Mouse (Mus musculus): ENCODE results near the gene Pex3. TPM values are rescaled to one million over a fixed set of nuclear protein-coding genes. Genes with fewer than 3 reads are reported as not detected.
A peak's percentile ranks its signal among the peaks of the same experiment; 100 is the strongest.

The Pex3 gene
- polyA plus RNA-seq, 1 experiment from 2014 or later: 28.9 TPM

DNA sequence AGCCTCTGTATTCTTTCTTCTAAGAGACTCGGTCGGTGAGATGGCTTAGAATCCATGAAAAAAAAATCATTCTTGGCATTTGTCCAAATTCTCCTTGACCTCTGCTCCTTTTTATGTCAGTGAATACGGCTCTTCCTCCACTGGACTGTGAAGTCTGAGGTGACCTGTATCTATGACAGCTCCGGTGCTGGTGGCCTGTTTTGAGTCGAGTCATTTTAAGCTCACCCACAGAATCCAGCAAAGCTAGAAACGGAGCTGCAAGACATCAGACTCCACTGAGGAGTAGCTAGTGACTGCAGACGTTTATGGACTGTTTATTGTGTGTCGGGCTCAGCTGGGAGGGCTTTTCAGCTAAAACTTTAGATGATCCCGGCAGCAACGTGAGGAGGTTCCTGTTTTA is 19.1 kb upstream of the Pex3 start:
- no peaks in the 10 kb centered on the region for H3K9me3 ChIP-seq (ENCODE audit: low read length)
- no peak overlapping the region for H3K4me3 ChIP-seq (ENCODE audit: low read length)
- WGBS: 27% methylated on average over 10 of the region's 10 CpGs
- H3K27me3 ChIP-seq (ENCODE audit: insufficient read depth, low read length): no peaks in the 10 kb centered on the region
- H3K4me1 ChIP-seq (ENCODE audit: insufficient read depth, low read length): peaks cover 26% of the 10 kb centered on the region
- H3K27ac ChIP-seq (ENCODE audit: low read length): no peak overlapping the region
- no peaks in the 10 kb centered on the region for H3K36me3 ChIP-seq (ENCODE audit: insufficient read depth, low read length)
- H3K9ac ChIP-seq (replicated peaks; ENCODE audit: low read length): no peak overlapping the region
- ATAC-seq (ENCODE audit: low FRiP score, low TSS enrichment): no peak
- no peak overlapping the region for H3K4me2 ChIP-seq (replicated peaks; ENCODE audit: low read depth, low read length)

DNA sequence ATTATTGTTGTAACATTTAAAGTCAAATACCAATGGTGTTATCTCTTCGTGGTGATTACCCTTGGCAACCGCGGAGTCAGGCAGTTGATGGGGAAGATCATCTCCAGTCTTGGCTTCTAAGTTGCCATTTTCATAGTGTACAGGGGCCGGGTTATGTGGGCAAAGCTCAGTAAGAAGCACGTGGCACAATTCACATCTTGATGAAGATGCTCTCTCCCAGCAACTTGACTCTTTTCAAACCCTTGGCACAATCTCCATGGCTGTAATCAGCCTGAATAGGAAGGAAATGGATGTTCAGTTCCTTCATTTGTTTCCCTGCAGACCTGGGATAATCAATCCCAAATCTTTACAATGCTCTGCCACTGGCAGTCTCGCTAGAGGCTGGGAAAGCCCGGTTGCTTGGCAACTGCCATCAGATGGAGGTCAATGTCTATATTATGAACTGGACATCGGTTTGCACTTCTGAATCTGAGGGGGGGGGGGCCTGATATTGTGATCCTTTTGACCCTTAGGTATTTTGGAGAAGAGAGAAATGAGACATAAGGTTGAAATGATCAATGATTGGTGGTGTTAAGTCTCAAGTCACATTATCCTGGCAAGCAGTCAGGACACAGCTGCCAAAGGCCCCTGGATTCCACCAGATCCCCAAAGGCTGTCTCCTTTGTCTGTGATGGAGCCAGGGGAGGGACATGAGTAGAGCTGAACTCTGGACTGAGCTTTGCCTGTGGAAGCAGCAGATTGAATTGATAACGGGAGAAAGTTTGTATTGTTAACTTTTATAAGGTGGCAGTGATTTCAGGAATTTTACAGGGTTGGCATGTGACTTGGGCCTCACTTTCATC is 18.0 kb upstream of the Pex3 start:
- no peak overlapping the region for H3K4me2 ChIP-seq (replicated peaks; ENCODE audit: low read depth, low read length)
- H3K36me3 ChIP-seq (ENCODE audit: insufficient read depth, low read length): no peaks in the 10 kb centered on the region
- no peak overlapping the region for H3K9ac ChIP-seq (replicated peaks; ENCODE audit: low read length)
- peaks cover 26% of the 10 kb centered on the region for H3K4me1 ChIP-seq (ENCODE audit: insufficient read depth, low read length)
- no peak for ATAC-seq (ENCODE audit: low FRiP score, low TSS enrichment)
- H3K27ac ChIP-seq (ENCODE audit: low read length): no peak overlapping the region
- 80% methylated on average over 9 of the region's 9 CpGs for WGBS
- H3K27me3 ChIP-seq (ENCODE audit: insufficient read depth, low read length): no peaks in the 10 kb centered on the region
- H3K4me3 ChIP-seq (ENCODE audit: low read length): no peak overlapping the region
- H3K9me3 ChIP-seq (ENCODE audit: low read length): no peaks in the 10 kb centered on the region

DNA sequence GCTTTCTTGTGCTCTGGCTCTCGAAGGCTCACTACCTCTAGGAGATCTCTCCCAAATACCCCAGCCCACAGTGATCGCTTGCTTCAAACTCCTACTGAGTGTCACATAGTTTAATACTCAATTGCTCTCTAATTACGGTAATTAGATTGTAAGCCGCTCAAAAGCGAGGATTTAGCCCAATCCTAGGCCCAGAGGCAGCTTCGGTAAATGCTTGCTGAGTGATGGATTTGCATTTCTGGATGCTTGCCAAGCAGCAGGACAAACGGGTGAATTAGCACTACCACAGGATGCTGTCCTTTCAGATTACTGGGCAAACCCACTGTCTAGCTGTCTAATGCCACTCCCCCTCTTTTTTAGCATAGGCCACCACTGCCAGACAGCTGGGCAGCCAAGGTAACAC is 16.9 kb upstream of the Pex3 start:
- Histone ChIP-seq H3K4me3 (ENCODE audit: low read length) (no peak overlapping the region), H3K9ac (replicated peaks; ENCODE audit: low read length) (no peak overlapping the region), H3K4me1 (ENCODE audit: insufficient read depth, low read length) (peaks cover 26% of the 10 kb centered on the region), H3K27me3 (ENCODE audit: insufficient read depth, low read length) (no peaks in the 10 kb centered on the region), H3K36me3 (ENCODE audit: insufficient read depth, low read length) (no peaks in the 10 kb centered on the region), H3K27ac (ENCODE audit: low read length) (no peak overlapping the region), H3K4me2 (replicated peaks; ENCODE audit: low read depth, low read length) (no peak overlapping the region), H3K9me3 (ENCODE audit: low read length) (no peaks in the 10 kb centered on the region)
- ATAC-seq (ENCODE audit: low FRiP score, low TSS enrichment): no peak
- 42% methylated on average over 7 of the region's 7 CpGs for WGBS

DNA sequence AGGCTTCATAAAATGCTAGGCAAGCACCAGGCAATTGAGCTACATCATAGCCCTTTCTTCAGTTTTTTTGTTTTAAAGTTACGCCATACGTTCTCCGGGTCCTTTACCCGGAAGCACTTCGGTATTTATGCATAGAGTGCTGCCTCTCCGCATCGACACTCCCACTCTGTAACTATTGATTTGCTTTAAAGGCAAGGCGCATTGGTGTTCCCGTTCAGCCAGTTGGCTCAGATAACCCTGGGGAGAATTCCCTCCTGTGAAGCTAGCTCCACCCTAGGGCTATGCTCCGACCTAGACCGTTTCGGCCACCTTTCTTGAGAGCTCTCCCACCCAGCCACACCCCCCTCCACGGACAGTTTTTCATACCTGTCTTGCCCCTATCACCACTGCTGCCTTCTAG is 13.5 kb upstream of the Pex3 start:
- no peak overlapping the region for H3K27ac ChIP-seq (ENCODE audit: low read length)
- no peak overlapping the region for H3K4me2 ChIP-seq (replicated peaks; ENCODE audit: low read depth, low read length)
- H3K4me1 ChIP-seq (ENCODE audit: insufficient read depth, low read length): peaks cover 19% of the 10 kb centered on the region
- no peak for ATAC-seq (ENCODE audit: low FRiP score, low TSS enrichment)
- H3K9me3 ChIP-seq (ENCODE audit: low read length): no peaks in the 10 kb centered on the region
- no peak overlapping the region for H3K4me3 ChIP-seq (ENCODE audit: low read length)
- H3K36me3 ChIP-seq (ENCODE audit: insufficient read depth, low read length): peaks cover 17% of the 10 kb centered on the region
- no peaks in the 10 kb centered on the region for H3K27me3 ChIP-seq (ENCODE audit: insufficient read depth, low read length)
- H3K9ac ChIP-seq (replicated peaks; ENCODE audit: low read length): no peak overlapping the region
- WGBS: 66% methylated on average over 13 of the region's 13 CpGs

DNA sequence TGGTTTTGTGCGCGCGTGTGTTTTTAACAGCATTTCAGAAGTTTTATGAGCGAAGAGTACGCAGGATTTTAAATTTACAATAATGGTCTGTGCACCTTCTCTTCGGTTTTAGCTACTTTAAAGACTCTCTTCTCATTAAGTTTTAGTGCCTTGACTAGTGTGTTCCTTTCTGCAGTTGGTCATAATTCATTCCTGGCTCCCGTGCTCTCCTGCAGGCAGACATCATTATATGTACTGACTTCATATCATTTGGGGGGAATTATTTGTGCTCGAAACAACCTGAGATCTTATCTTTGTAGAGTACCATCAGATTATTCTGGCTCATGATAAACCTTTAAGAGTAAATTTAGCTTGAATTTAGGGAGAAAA is 12.1 kb upstream of the Pex3 start:
- ATAC-seq (ENCODE audit: low FRiP score, low TSS enrichment): peak; percentile 36; the same call in 1 of the 2 replicates
- H3K4me1 ChIP-seq (ENCODE audit: insufficient read depth, low read length): peaks cover 19% of the 10 kb centered on the region
- no peak overlapping the region for H3K27ac ChIP-seq (ENCODE audit: low read length)
- peak overlapping the region; percentile 55 for H3K4me2 ChIP-seq (replicated peaks; ENCODE audit: low read depth, low read length)
- H3K9me3 ChIP-seq (ENCODE audit: low read length): no peaks in the 10 kb centered on the region
- peaks cover 23% of the 10 kb centered on the region for H3K36me3 ChIP-seq (ENCODE audit: insufficient read depth, low read length)
- peak overlapping the region; percentile 34 for H3K4me3 ChIP-seq (ENCODE audit: low read length)
- no peaks in the 10 kb centered on the region for H3K27me3 ChIP-seq (ENCODE audit: insufficient read depth, low read length)
- 12% methylated on average over 8 of the region's 8 CpGs for WGBS
- H3K9ac ChIP-seq (replicated peaks; ENCODE audit: low read length): no peak overlapping the region

DNA sequence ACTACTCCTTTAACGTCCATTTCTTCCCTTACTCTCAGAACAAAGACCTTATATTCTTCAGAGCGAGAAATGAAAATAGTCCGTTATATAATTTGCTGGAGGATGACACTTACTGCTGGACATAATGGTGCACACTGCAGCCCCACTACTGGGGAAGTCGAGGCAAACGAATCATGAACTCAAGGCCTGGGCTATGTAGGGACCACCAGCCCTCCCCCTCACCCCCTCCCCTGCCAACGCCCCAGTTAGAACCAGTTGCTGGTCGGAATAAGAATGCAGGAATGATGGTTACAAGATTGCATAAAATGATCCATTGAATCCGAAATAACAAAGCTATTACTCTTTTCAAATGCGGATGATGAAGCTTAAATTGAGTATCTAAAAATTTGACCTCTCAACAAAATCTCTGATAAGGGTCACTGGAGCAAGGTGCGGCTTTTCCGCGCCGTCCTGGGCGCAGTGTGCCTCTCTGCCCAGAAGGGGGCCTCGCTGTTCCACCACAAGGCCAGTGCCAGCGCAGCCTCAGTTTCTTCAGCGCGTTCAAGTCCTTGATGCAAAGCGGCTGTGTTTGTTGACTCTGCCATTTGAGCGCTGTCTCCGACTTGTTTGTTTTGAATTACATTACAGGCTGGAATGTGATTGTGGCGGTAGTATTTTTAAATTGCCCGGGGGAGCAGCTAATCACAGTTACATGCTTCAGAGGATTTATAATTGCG is 11.6 kb upstream of the Pex3 start:
- peak; percentile 90 for ATAC-seq (ENCODE audit: low FRiP score, low TSS enrichment)
- H3K9ac ChIP-seq (replicated peaks; ENCODE audit: low read length): no peak overlapping the region
- peaks cover 24% of the 10 kb centered on the region for H3K36me3 ChIP-seq (ENCODE audit: insufficient read depth, low read length)
- H3K9me3 ChIP-seq (ENCODE audit: low read length): no peaks in the 10 kb centered on the region
- 23% methylated on average over 24 of the region's 24 CpGs for WGBS
- H3K4me1 ChIP-seq (ENCODE audit: insufficient read depth, low read length): peaks cover 13% of the 10 kb centered on the region
- peak overlapping the region; percentile 34 for H3K4me3 ChIP-seq (ENCODE audit: low read length)
- no peak overlapping the region for H3K27ac ChIP-seq (ENCODE audit: low read length)
- peak overlapping the region; percentile 55 for H3K4me2 ChIP-seq (replicated peaks; ENCODE audit: low read depth, low read length)
- no peaks in the 10 kb centered on the region for H3K27me3 ChIP-seq (ENCODE audit: insufficient read depth, low read length)

DNA sequence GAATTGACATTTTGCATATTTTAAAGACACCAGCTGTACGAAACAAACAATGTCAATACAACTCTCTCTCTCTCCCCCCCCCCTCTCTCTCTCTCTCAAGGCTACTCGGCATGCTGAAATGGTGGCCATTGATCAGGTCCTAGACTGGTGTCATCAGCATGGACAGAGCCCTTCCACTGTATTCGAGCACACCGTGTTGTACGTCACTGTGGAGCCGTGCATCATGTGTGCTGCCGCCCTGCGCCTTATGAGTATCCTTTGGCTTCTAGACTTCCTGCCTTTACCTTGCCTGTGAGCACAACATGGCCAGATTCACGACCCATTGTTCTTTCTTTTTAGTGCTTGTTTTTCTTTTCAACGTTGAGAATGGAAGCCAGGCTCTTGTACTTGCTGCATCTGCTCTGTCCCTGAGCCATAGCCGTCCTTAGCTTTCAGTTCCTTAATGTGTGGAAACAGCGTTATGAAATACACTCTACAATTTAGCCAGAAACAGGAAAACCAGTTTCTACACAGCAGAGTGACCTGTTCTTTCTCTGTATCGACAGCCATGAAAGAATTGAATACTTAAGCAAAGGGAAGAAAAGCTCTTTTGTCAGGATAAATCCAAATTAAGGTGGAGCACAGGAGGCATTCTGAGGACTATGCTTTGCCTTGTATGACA is 7.2 kb upstream of the Pex3 start:
- Histone ChIP-seq H3K9ac (replicated peaks; ENCODE audit: low read length) (no peak overlapping the region), H3K9me3 (ENCODE audit: low read length) (no peaks in the 10 kb centered on the region), H3K4me2 (replicated peaks; ENCODE audit: low read depth, low read length) (no peak overlapping the region), H3K27me3 (ENCODE audit: insufficient read depth, low read length) (no peaks in the 10 kb centered on the region), H3K4me3 (ENCODE audit: low read length) (no peak overlapping the region), H3K36me3 (ENCODE audit: insufficient read depth, low read length) (peaks cover 24% of the 10 kb centered on the region), H3K4me1 (ENCODE audit: insufficient read depth, low read length) (no peaks in the 10 kb centered on the region; the same call in 1 of the 2 replicates), H3K27ac (ENCODE audit: low read length) (no peak overlapping the region)
- no peak for ATAC-seq (ENCODE audit: low FRiP score, low TSS enrichment)
- 89% methylated on average over 13 of the region's 13 CpGs for WGBS

DNA sequence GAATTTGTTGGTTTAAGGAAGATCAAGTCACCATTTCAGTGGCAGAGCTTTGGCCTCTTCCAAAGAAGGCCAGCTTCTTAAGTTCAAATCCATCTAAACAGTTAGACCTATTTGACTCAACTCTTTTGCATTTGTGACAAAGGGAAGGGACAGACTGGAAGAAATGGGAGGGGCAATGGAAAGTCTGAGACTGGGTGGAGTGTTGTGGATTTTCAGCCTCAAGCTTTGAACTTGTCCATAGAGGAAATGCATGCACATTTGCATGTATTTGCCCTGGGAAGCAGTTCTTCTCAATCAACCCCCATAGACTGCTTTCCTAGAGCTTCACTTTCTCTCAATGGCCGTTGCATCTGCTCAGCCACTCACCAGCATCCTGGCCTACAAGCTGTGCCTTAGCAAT is 1.4 kb upstream of the Pex3 start:
- Histone ChIP-seq H3K9ac (replicated peaks; ENCODE audit: low read length) (no peak overlapping the region), H3K36me3 (ENCODE audit: insufficient read depth, low read length) (no peaks in the 10 kb centered on the region), H3K4me3 (ENCODE audit: low read length) (no peak overlapping the region), H3K9me3 (ENCODE audit: low read length) (no peaks in the 10 kb centered on the region), H3K27me3 (ENCODE audit: insufficient read depth, low read length) (no peaks in the 10 kb centered on the region), H3K4me2 (replicated peaks; ENCODE audit: low read depth, low read length) (no peak overlapping the region), H3K4me1 (ENCODE audit: insufficient read depth, low read length) (peaks cover 13% of the 10 kb centered on the region), H3K27ac (ENCODE audit: low read length) (no peak overlapping the region)
- 95% methylated on average over 1 of the region's 1 CpGs for WGBS
- no peak for ATAC-seq (ENCODE audit: low FRiP score, low TSS enrichment)

DNA sequence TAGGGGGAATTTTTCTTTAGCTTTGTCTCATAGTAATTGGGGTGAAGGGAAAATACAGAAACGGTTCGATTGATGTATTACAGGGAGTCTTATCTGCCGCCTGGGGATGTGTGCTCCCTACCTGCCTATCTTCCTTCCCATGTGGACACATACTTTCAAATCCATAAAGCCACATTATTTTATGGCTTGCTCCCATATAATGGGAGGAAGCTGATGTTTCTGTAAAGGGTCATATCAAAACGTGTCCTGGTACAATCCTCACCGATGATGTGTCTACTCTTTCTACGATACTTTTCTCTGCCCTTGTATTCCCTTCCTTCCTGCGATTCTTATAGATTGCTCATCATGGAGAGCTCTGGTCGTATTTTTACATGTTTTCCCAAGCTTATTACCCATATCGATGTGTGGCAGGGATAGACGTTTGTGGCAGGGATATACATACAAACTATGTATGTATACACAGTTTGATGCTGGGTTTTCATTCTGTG is 600 bp upstream of the Pex3 start:
- Histone ChIP-seq H3K9me3 (ENCODE audit: low read length) (no peaks in the 10 kb centered on the region), H3K9ac (replicated peaks; ENCODE audit: low read length) (peak overlapping the region; percentile 91), H3K4me1 (ENCODE audit: insufficient read depth, low read length) (peaks cover 13% of the 10 kb centered on the region), H3K36me3 (ENCODE audit: insufficient read depth, low read length) (no peaks in the 10 kb centered on the region), H3K27me3 (ENCODE audit: insufficient read depth, low read length) (no peaks in the 10 kb centered on the region), H3K4me3 (ENCODE audit: low read length) (peak overlapping the region; percentile 89), H3K4me2 (replicated peaks; ENCODE audit: low read depth, low read length) (peak overlapping the region; percentile 87), H3K27ac (ENCODE audit: low read length) (peak overlapping the region; percentile 88)
- ATAC-seq (ENCODE audit: low FRiP score, low TSS enrichment): 0 out of 2 replicates have a peak, but pooled peaks have one; percentile 6
- WGBS: 19% methylated on average over 10 of the region's 10 CpGs
